Comparison of ENCODE assay signal across 8 mouse cellular contexts in the genomic region with DNA sequence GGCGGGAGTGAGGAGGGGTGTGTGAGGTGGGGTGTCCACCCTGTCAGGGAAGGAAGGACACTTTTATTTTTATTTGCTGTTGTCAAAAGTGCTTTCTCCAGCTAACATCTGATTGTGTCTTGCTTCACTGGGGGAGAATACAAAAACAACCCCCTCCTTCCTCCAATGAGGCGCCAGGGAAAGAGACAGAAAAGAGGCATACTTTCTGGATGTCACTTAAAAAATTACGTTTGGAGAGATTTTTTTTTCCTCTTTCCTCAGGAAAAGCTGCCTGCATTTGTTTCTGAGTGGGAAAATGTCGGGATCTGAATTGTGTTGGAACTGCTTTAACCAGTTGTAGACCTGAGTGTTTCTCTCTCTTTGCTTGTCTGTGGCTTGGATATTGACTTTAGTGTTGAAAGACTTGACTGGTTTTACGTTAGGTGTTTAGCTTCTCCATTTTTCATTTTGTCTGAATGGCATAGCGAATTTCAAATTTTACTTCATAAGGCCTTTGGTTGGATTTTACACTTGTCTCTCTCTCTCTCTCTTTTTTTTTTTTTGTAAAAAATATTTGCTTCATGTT. TPM values are rescaled to one million over a fixed set of nuclear protein-coding genes. Genes with fewer than 3 reads are reported as not detected.
DNase-seq lines count a peak whose midpoint lies in the region; ATAC-seq lines count a peak whose summit lies in the region.

No protein-coding gene starts in this region.

- no peak for ATAC-seq in embryonic facial prominence, embryonic 11.5 days (replicated peaks; ENCODE audit: insufficient number of reproducible peaks, low FRiP score, low TSS enrichment, low read depth)
- 0 out of 2 replicates have a peak, but pooled peaks have one; percentile 1 for ATAC-seq in intestine, embryonic 14.5 days (replicated peaks; ENCODE audit: low FRiP score, low TSS enrichment, low read depth)
- no peak for ATAC-seq in midbrain, embryonic 12.5 days (ENCODE audit: low FRiP score, low read depth)

- no peaks in the 10 kb centered on the region for H3K4me1 ChIP-seq in embryonic facial prominence, embryonic 11.5 days (ENCODE audit: control insufficient read depth, insufficient read depth, low read length)
- H3K4me1 ChIP-seq in intestine, embryonic 14.5 days (replicated peaks; ENCODE audit: control insufficient read depth, insufficient read depth, low read length): peaks cover 9% of the 10 kb centered on the region; the same call in 1 of the 2 replicates
- H3K4me1 ChIP-seq in midbrain, embryonic 12.5 days: peaks cover 9% of the 10 kb centered on the region

- peak; percentile 5 for DNase-seq in embryo, embryonic 10 days (ENCODE audit: low spot score)
- no peak for DNase-seq in embryo, embryonic 9.5 days (ENCODE audit: extremely low spot score)
- DNase-seq in 416B (ENCODE audit: low read depth): peak; percentile 63
- DNase-seq in embryonic facial prominence, embryonic 11.5 days (ENCODE audit: low spot score): peak; percentile 7
- peak; percentile 54 for DNase-seq in intestine, embryonic 14.5 days (ENCODE audit: low spot score)
- DNase-seq in urinary bladder, postnatal 4 days (ENCODE audit: low spot score in 2 of 2): no peak
- DNase-seq in right cerebral cortex, postnatal 25 days: no peak

- peak overlapping the region; percentile 86 for H3K9ac ChIP-seq in embryonic facial prominence, embryonic 11.5 days (replicated peaks; ENCODE audit: low read length)
- H3K9ac ChIP-seq in intestine, embryonic 14.5 days (ENCODE audit: low read length): peak overlapping the region; percentile 89
- peak overlapping the region; percentile 89 for H3K9ac ChIP-seq in midbrain, embryonic 12.5 days (replicated peaks)

- H3K9me3 ChIP-seq in embryonic facial prominence, embryonic 11.5 days (replicated peaks; ENCODE audit: control insufficient read depth, low read length): no peaks in the 10 kb centered on the region
- H3K9me3 ChIP-seq in intestine, embryonic 14.5 days (ENCODE audit: control insufficient read depth, low read length): no peaks in the 10 kb centered on the region
- H3K9me3 ChIP-seq in midbrain, embryonic 12.5 days: no peaks in the 10 kb centered on the region

- WGBS in embryonic facial prominence, embryonic 11.5 days: 13% methylated on average over 6 of the region's 6 CpGs
- WGBS in intestine, embryonic 14.5 days: 9% methylated on average over 5 of the region's 6 CpGs
- 12% methylated on average over 5 of the region's 6 CpGs for WGBS in midbrain, embryonic 12.5 days

- peak overlapping the region; percentile 82 for H3K4me3 ChIP-seq in embryonic facial prominence, embryonic 11.5 days (ENCODE audit: low read depth, low read length)
- H3K4me3 ChIP-seq in intestine, embryonic 14.5 days (ENCODE audit: low read depth, low read length): peak overlapping the region; percentile 75
- peak overlapping the region; percentile 89 for H3K4me3 ChIP-seq in midbrain, embryonic 12.5 days

- no peaks in the 10 kb centered on the region for H3K36me3 ChIP-seq in embryonic facial prominence, embryonic 11.5 days (replicated peaks; ENCODE audit: control insufficient read depth, insufficient read depth, low read depth, low read length)
- no peaks in the 10 kb centered on the region for H3K36me3 ChIP-seq in intestine, embryonic 14.5 days (ENCODE audit: control insufficient read depth, insufficient read depth, low read length)
- H3K36me3 ChIP-seq in midbrain, embryonic 12.5 days: no peaks in the 10 kb centered on the region

- H3K27ac ChIP-seq in embryonic facial prominence, embryonic 11.5 days (replicated peaks; ENCODE audit: low read depth, low read length): peak overlapping the region; percentile 87
- H3K27ac ChIP-seq in intestine, embryonic 14.5 days (ENCODE audit: low read depth): peak overlapping the region; percentile 92
- peak overlapping the region; percentile 96 for H3K27ac ChIP-seq in midbrain, embryonic 12.5 days (replicated peaks)

- H3K27me3 ChIP-seq in embryonic facial prominence, embryonic 11.5 days (ENCODE audit: control insufficient read depth, insufficient read depth, low read length): no peaks in the 10 kb centered on the region
- H3K27me3 ChIP-seq in intestine, embryonic 14.5 days (replicated peaks; ENCODE audit: control insufficient read depth, insufficient read depth, low read length): no peaks in the 10 kb centered on the region
- H3K27me3 ChIP-seq in midbrain, embryonic 12.5 days: no peaks in the 10 kb centered on the region

- peak overlapping the region; percentile 57 for H3K4me2 ChIP-seq in embryonic facial prominence, embryonic 11.5 days (ENCODE audit: low read depth, low read length)
- H3K4me2 ChIP-seq in intestine, embryonic 14.5 days (ENCODE audit: low read length): peak overlapping the region; percentile 68
- peak overlapping the region; percentile 65 for H3K4me2 ChIP-seq in midbrain, embryonic 12.5 days (replicated peaks)

RNA-seq across cellular contexts. Expression of a gene that starts 0.3 kb away (rescaled TPM):
- polyA plus RNA-seq in embryonic facial prominence, embryonic 11.5 days (2014; fragmentation: Nextera tagmentation; extraction: Ambion mirVana): 136 and 148 TPM in 2 replicates
- polyA plus RNA-seq in intestine, embryonic 14.5 days (2014; fragmentation: Nextera tagmentation; extraction: Ambion mirVana): 107 and 119 TPM in 2 replicates
- polyA plus RNA-seq in midbrain, embryonic 12.5 days (2016; fragmentation: Nextera tagmentation; extraction: Ambion mirVana): 126 and 135 TPM in 2 replicates

RNA-seq across cellular contexts. Expression of a gene that starts 1.1 kb away (rescaled TPM):
- 30.6 and 33.8 TPM in 2 replicates for polyA plus RNA-seq in embryonic facial prominence, embryonic 11.5 days (2014; fragmentation: Nextera tagmentation; extraction: Ambion mirVana)
- 27.9 and 29.9 TPM in 2 replicates for polyA plus RNA-seq in intestine, embryonic 14.5 days (2014; fragmentation: Nextera tagmentation; extraction: Ambion mirVana)
- polyA plus RNA-seq in midbrain, embryonic 12.5 days (2016; fragmentation: Nextera tagmentation; extraction: Ambion mirVana): 35.1 and 42.3 TPM in 2 replicates

Comparison
In these comparisons a context has a peak if more than half of its experiments do, and no peak if none do; other contexts are left out.
1. DNase-seq: peak in embryo, embryonic 10 days (single experiment), 416B (single experiment), embryonic facial prominence, embryonic 11.5 days (single experiment) and intestine, embryonic 14.5 days (single experiment); none in embryo, embryonic 9.5 days (single experiment), urinary bladder, postnatal 4 days (0 of 2) and right cerebral cortex, postnatal 25 days (single experiment).
2. Peak in every context shown above with its lines, with median percentiles within 50 percentile points of each other: H3K27ac ChIP-seq, H3K4me2 ChIP-seq, H3K4me3 ChIP-seq and H3K9ac ChIP-seq.